Mouse (Mus musculus): ENCODE results near the gene Nsun4.

- no peak for TF ChIP-seq CTCF (IDR thresholded peaks at IDR 0.05; ENCODE audit: extremely low read depth, insufficient read depth, insufficient read length, insufficient replicate concordance)
- no peak for TF ChIP-seq POLR2A (IDR thresholded peaks at IDR 0.05; ENCODE audit: low read depth, low read length)
Measured at GRCm38 (mm10) chr4:116016862-116017299, 36.8 kb downstream of the Nsun4 start.

All from spleen, adult 2 months (tissue).